Mouse (Mus musculus) liver, adult 2 months (tissue): ENCODE data around the gene Ccl27b. TPM values are rescaled to one million over a fixed set of nuclear protein-coding genes. Genes with fewer than 3 reads are reported as not detected.
"Not testable (repeated sequence)": the region's sequence is repeated elsewhere in the genome, so short reads cannot be mapped to it uniquely, and the experiment has no call there.

ENCODE experiments used
- DNase-seq: peaks from one replicate; pipeline ENCODE4 v3.0.0-alpha.2; 2011; ENCODE audit warnings: low read depth, low spot score; ENCODE audit errors: extremely low read depth
- H3K27ac ChIP-seq: fragments of 200-500 bp; replicated peaks from 2 replicates; pipeline ENCODE4 v1.5.1; 2012; ENCODE audit warnings: low read depth, mild to moderate bottlenecking, control low read depth, inconsistent platforms, low read length; ENCODE audit not compliant: insufficient read depth
- H3K27me3 ChIP-seq: fragments of 200-500 bp; 2 replicates; pipeline ENCODE4 v1.6.1; 2012; ENCODE audit warnings: mild to moderate bottlenecking, moderate library complexity, low read length, inconsistent platforms; ENCODE audit not compliant: control insufficient read depth, insufficient read depth
- H3K36me3 ChIP-seq: fragments of 200-500 bp; 2 replicates; pipeline ENCODE4 v1.6.1; 2012; ENCODE audit warnings: low read length, inconsistent platforms; ENCODE audit not compliant: control insufficient read depth, insufficient read depth
- H3K4me1 ChIP-seq: fragments of 200-500 bp; 2 replicates; pipeline ENCODE4 v1.6.1; 2011; ENCODE audit warnings: low read length; ENCODE audit not compliant: control insufficient read depth, insufficient read depth
- H3K4me3 ChIP-seq: fragments of 200-500 bp; 2 replicates; pipeline ENCODE4 v1.5.1; 2011; ENCODE audit warnings: low read depth, mild to moderate bottlenecking, control low read depth, low read length, moderate library complexity; ENCODE audit not compliant: insufficient read depth
- H3K79me2 ChIP-seq: fragments of 200-500 bp; 2 replicates; pipeline ENCODE4 v1.6.1; 2012; ENCODE audit warnings: inconsistent platforms, mild to moderate bottlenecking, low read length, moderate library complexity; ENCODE audit not compliant: control insufficient read depth, insufficient read depth
- H3K9ac ChIP-seq: fragments of 200-500 bp; 2 replicates; pipeline ENCODE4 v1.6.1; 2012; ENCODE audit warnings: low read depth, mild to moderate bottlenecking, control low read depth, inconsistent platforms, low read length
- WGBS: fragments of 180-500 bp; shearing (Covaris S2); methylation state at CpG from one replicate; pipeline ENCODE4 v1.1.7; 2018; 5-methylcytosine and 5-hydroxymethylcytosine counted together
- polyA plus RNA-seq: library from polyadenylated mRNA; depleted of rRNA; stranded (reverse); fragments of >200 nt; gene quantifications from 2 replicates; pipeline ENCODE4 v1.2.3, GENCODE M21; 2012; rRNA removed
- total RNA-seq: library from RNA; depleted of rRNA; stranded (reverse); fragments of >200 nt; gene quantifications from 2 replicates; pipeline ENCODE4 v1.2.3, GENCODE M21; 2014; rRNA removed

The Ccl27b gene
- not detected in 2 replicates for total RNA-seq
- not detected in 2 replicates for polyA plus RNA-seq

DNA sequence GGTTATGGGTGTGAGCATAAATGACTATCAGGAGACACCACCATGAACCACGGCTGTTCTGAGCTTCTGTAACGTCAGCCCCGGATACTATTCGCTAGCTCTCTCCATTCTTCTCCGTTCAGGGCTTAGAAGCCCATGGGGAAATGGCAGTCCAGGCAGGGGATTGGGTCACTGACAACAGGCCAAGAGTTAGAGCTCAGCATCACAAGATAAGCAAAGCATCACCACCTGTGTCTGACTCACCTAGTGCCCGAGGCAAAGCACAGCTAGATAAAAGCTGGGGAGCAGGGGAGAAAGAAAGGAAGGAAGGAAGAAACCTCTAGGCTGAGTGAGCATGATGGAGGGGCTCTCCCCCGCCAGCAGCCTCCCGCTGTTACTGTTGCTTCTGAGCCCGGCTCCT, at the start of gene Ccl27b:
TSS of gene Ccl27b (plus strand) at position 301 of the 400 bp plus-strand sequence.
- H3K36me3 ChIP-seq, H3K4me3 ChIP-seq, H3K27ac ChIP-seq, H3K27me3 ChIP-seq, H3K9ac ChIP-seq, H3K79me2 ChIP-seq, DNase-seq, H3K4me1 ChIP-seq: not testable (repeated sequence)
- no CpG with 5 or more reads among the region's 9 CpGs for WGBS

DNA sequence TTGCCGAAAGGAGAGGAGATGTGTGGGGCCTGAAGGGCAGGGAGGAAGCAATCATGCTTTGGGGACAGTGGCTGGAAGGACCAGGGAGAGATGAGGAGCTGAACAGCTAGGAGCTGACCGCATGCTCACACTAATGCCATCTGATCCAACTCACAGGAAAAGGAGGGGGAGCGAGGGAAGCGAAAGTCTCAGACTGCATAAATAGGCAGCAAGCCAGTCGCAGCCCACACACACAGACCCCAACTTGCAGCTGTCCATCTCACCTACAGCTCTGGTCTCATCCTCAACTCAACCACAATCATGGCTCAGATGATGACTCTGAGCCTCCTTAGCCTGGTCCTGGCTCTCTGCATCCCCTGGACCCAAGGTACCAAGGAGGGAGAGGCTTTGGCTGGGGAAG, 43.2 kb upstream of the Ccl27b start, which contains the start of gene Gm10591:
TSS of gene Gm10591 (plus strand) at position 301 of the 400 bp plus-strand sequence.
- not testable (repeated sequence) for H3K79me2 ChIP-seq, H3K36me3 ChIP-seq, H3K4me3 ChIP-seq, H3K27ac ChIP-seq, H3K9ac ChIP-seq, DNase-seq, H3K27me3 ChIP-seq, H3K4me1 ChIP-seq
- no CpG with 5 or more reads among the region's 5 CpGs for WGBS

DNA sequence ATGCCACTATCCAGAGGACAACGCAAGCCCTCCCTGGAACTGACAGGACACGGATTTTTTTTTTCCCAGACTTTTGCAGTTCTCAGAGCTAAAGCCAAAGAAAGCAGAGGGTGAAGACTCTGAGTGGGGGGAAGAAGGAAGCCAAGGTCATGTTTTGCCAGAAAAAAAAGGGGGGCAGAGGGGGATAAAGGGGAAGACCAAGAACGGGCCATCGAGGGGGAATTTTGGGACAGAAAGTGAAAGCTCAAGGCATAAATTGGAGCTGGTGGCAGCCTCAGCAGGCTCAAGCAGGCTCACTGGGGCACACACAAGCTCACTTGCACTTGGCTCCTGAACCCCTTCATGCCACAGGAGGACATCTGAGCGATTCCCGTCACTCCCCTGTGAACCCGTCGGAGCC, 25.6 kb upstream of the Ccl27b start, which contains the start of gene Gm2564:
TSS of gene Gm2564 (plus strand) at position 301 of the 400 bp plus-strand sequence.
- not testable (repeated sequence) for H3K36me3 ChIP-seq, H3K9ac ChIP-seq, H3K27ac ChIP-seq, H3K4me3 ChIP-seq, H3K27me3 ChIP-seq, H3K79me2 ChIP-seq, DNase-seq, H3K4me1 ChIP-seq
- WGBS, result no CpG with 5 or more reads among the region's 8 CpGs

- H3K27me3 ChIP-seq, H3K79me2 ChIP-seq, H3K27ac ChIP-seq, H3K9ac ChIP-seq, H3K4me3 ChIP-seq, H3K36me3 ChIP-seq, H3K4me1 ChIP-seq, DNase-seq: not testable (repeated sequence)
- no CpG with 5 or more reads among the region's 3 CpGs for WGBS
These were observed 6.7 kb downstream of the Ccl27b start, which contains the start of gene Il11ra2 for GRCm38 (mm10) chr4:42661793-42662192. Il11ra2 (minus strand) TSS chr4:42661893.

- not testable (repeated sequence) for H3K36me3 ChIP-seq, H3K27ac ChIP-seq, H3K4me3 ChIP-seq, H3K9ac ChIP-seq, H3K27me3 ChIP-seq, H3K79me2 ChIP-seq, H3K4me1 ChIP-seq, DNase-seq
- WGBS, result no CpG with 5 or more reads among the region's 4 CpGs
These were observed 20.4 kb downstream of the Ccl27b start for GRCm38 (mm10) chr4:42675415-42675814.

DNA sequence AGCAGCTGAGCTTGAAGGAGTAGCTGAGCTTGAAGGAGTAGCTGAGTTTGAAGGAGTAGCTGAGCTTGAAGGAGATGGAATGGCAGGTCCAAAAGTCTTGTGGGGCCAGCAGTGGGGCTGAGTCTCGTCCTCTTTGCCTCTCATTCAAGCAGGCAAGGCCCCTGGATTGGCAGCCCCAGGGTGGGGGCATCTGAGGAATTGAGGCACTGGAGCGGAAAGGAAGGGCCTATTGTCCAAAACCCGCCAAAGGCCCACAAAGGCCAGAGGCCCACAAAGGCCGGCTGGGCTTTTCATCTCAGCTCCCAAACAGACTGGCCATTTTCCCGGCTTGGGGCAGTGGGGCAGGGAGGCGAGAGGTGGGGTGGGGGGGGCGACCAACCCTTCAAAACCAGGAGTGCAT, 24.3 kb downstream of the Ccl27b start:
- not testable (repeated sequence) for H3K4me1 ChIP-seq, H3K79me2 ChIP-seq, DNase-seq, H3K27me3 ChIP-seq, H3K36me3 ChIP-seq, H3K4me3 ChIP-seq, H3K27ac ChIP-seq, H3K9ac ChIP-seq
- WGBS, result no CpG with 5 or more reads among the region's 7 CpGs

- no CpG with 5 or more reads among the region's 32 CpGs for WGBS
- not testable (repeated sequence) for H3K27me3 ChIP-seq, H3K79me2 ChIP-seq, H3K27ac ChIP-seq, H3K4me1 ChIP-seq, DNase-seq, H3K4me3 ChIP-seq, H3K36me3 ChIP-seq, H3K9ac ChIP-seq
These were observed 25.6 kb downstream of the Ccl27b start for GRCm38 (mm10) chr4:42680374-42681356.

DNA sequence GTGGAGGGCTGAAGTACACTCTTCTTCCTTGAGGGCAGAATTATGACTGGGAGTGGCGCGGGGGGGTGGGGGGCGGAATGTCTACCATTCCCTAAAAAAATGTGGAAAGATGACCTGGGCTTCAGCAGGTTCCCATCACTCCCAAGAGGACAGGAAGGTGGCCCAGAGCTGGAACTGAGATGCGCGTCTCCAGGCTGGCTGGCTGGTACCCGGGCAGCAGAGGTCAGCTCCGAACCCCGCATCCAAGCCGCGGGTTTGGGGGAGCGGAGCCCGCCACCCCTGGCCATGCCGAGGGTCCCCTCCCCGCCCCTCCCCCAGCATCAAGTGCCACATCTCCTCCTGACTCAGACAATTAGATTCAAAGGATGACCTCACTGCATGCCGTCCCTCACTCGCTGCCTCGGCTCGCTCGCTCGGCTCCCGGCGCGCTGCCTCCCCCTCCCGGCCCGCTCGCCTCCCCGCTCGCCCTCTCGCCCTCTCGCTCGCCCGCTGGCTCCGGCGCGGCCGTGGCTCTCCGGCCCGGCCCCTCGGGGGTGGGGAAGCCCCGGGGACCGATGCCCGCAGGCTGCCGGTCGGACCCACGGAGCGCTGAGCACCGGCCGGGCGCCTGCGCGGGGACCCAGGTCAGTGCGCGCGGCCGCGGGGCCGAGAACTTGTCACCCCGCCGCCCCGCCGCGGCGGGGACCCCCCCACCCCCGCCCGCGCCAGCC, 26.6 kb downstream of the Ccl27b start:
- not testable (repeated sequence) for H3K36me3 ChIP-seq, H3K27me3 ChIP-seq, H3K27ac ChIP-seq, H3K4me3 ChIP-seq, H3K79me2 ChIP-seq, H3K9ac ChIP-seq, H3K4me1 ChIP-seq, DNase-seq
- no CpG with 5 or more reads among the region's 66 CpGs for WGBS

DNA sequence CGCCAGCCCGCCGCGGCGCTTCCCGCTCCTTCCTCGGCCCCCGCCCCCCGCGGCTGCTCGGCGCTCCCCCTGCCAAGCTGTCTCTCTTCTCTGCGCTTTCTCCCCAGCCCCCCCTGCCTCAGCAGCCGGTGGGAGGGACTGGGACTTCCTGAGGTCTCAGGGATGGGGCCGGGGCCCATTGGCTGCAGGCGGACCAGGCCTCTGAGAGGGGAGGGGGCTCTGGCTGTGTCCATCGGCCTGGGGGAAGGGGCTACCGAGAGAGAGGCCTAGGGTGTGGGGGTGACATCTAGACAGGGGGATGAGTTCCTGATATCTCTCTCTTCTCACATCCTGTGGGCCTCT, 27.1 kb downstream of the Ccl27b start:
- H3K27ac ChIP-seq, H3K79me2 ChIP-seq, H3K27me3 ChIP-seq, H3K4me1 ChIP-seq, H3K4me3 ChIP-seq, H3K36me3 ChIP-seq, H3K9ac ChIP-seq, DNase-seq: not testable (repeated sequence)
- no CpG with 5 or more reads among the region's 18 CpGs for WGBS
